Mouse (Mus musculus) megakaryocyte, embryonic 14.5 days (primary cell): ENCODE results near the gene Zkscan17. TPM values are rescaled to one million over a fixed set of nuclear protein-coding genes. Genes with fewer than 3 reads are reported as not detected.
"Not testable (repeated sequence)": the region's sequence is repeated elsewhere in the genome, so short reads cannot be mapped to it uniquely, and the experiment has no call there.

ENCODE experiments used
- H3K27me3 ChIP-seq: replicated peaks from 2 replicates; pipeline ENCODE3; 2012; ENCODE audit warnings: inconsistent platforms
- H3K36me3 ChIP-seq: replicated peaks from 2 replicates; pipeline ENCODE3; 2012; ENCODE audit warnings: low read length, inconsistent platforms, mixed read lengths
- H3K4me1 ChIP-seq: 2 replicates; pipeline ENCODE4 v1.6.1; 2012; ENCODE audit warnings: inconsistent platforms
- H3K4me3 ChIP-seq: replicated peaks from 2 replicates; pipeline ENCODE3; 2012; ENCODE audit warnings: moderate library complexity, mild to moderate bottlenecking, inconsistent platforms
- H3K9me3 ChIP-seq: 2 replicates; pipeline ENCODE4 v1.6.1; 2012; ENCODE audit warnings: inconsistent platforms
- FLI1 ChIP-seq: IDR thresholded peaks from 2 replicates; pipeline ENCODE4 v1.6.1; 2012; ENCODE audit warnings: low read length, inconsistent platforms, mixed read lengths
- GATA1 ChIP-seq: IDR thresholded peaks from 3 replicates; pipeline ENCODE4 v1.6.1; 2012; ENCODE audit warnings: mixed read lengths, low read length, inconsistent platforms, borderline replicate concordance
- polyA plus RNA-seq: library from polyadenylated mRNA; stranded (reverse); fragments of >175 nt; gene quantifications from 2 replicates; pipeline ENCODE4 v1.2.3, GENCODE M21; 2012; ENCODE audit warnings: low replicate concordance; ENCODE audit not compliant: insufficient read depth

Gene Zkscan17
- polyA plus RNA-seq, result 13.6 and 19.8 TPM in 2 replicates

DNA sequence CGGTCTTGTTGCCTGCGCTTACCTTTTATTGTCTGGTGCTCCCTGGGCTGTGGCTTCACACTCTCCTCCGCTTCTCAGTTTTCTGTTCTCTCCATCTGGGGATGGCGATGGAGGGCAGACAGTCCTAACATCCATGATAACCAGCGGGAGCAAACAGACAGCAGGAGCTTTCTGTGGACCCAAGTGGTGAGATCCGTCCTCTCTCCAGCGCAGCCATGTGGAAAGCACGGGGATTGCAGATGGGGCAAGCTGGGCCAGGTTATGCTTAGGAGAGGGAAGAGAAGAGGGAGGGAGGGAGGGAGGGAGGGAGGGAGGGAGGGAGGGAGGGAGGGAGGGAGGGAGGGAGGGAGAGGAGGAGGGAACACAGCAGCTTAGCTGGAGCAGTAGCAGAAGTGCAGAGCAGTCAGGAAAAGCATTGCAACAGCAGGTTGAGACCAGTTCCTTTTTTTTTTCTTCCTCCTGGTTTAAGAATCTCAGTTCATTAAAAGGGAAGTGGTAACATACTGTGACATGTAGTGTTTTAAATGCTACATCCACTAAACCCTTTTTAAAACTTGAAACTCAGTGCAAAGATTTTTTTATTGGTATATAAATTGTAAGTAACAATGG lies at the start of gene Zkscan17:
Zkscan17 (minus strand) TSS at position 280 of the 609 bp plus-strand sequence.
- TF ChIP-seq FLI1 (no peak), GATA1 (no peak)
- peaks cover 57% of the 10 kb centered on the region for H3K27me3 ChIP-seq
- H3K36me3 ChIP-seq, result no peaks in the 10 kb centered on the region
- no peak within 1 kb of the TSS for H3K4me3 ChIP-seq
- peaks cover 21% of the 10 kb centered on the region for H3K9me3 ChIP-seq
- H3K4me1 ChIP-seq, result peaks cover 6% of the 10 kb centered on the region

GRCm38 (mm10) chr11:59576135-59576534 lies 49.6 kb upstream of the Zkscan17 start, which contains the start of gene Olfr222:
Olfr222 (minus strand) TSS chr11:59576235.
- peaks cover 53% of the 10 kb centered on the region for H3K27me3 ChIP-seq
- not testable (repeated sequence) for H3K4me3 ChIP-seq, H3K36me3 ChIP-seq, H3K9me3 ChIP-seq, H3K4me1 ChIP-seq

- Histone ChIP-seq H3K36me3 (no peaks in the 10 kb centered on the region), H3K9me3 (no peaks in the 10 kb centered on the region), H3K4me3 (no peak overlapping the region), H3K4me1 (no peaks in the 10 kb centered on the region; the same call in 1 of the 2 replicates), H3K27me3 (peaks cover 57% of the 10 kb centered on the region)
- no peak for TF ChIP-seq FLI1
- no peak for TF ChIP-seq GATA1
Measured at GRCm38 (mm10) chr11:59575726-59576125, 49.2 kb upstream of the Zkscan17 start.

- TF ChIP-seq FLI1, result no peak
- TF ChIP-seq GATA1, result no peak
- H3K27me3 ChIP-seq, result peaks cover 59% of the 10 kb centered on the region
- no peaks in the 10 kb centered on the region for H3K36me3 ChIP-seq
Measured at GRCm38 (mm10) chr11:59569306-59569705, 42.8 kb upstream of the Zkscan17 start.

DNA sequence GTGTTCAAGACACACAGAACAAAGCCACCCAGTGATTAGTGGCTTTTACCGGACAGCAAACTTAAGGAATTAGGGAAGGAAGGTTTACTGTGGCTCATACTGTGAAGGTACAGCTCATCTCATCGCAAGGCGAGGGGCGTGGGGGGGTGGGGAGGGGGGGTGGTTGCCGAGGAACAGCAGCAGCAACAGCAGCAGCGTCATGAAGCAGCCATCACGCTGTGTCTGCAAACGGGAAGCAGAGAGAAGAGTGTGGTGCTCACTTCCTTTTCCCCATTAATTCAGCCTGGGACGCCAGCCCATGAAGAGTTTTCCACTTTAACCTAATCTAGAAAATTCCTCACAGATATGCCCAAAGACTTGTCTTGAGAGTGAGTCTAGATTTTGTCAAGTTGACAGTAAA lies 36.3 kb upstream of the Zkscan17 start:
- TF ChIP-seq GATA1, result no peak
- TF ChIP-seq FLI1, result no peak
- no peaks in the 10 kb centered on the region for H3K36me3 ChIP-seq
- no peak overlapping the region for H3K4me3 ChIP-seq

More at GRCm38 (mm10) chr11:59569306-59569705, 42.8 kb upstream of the Zkscan17 start:
- Histone ChIP-seq H3K4me1 (no peaks in the 10 kb centered on the region; the same call in 1 of the 2 replicates), H3K9me3 (no peaks in the 10 kb centered on the region), H3K4me3 (no peak overlapping the region)

GRCm38 (mm10) chr11:59562336-59562735 lies 35.8 kb upstream of the Zkscan17 start:
- Histone ChIP-seq H3K27me3 (peaks cover 29% of the 10 kb centered on the region), H3K4me1 (no peaks in the 10 kb centered on the region), H3K4me3 (no peak overlapping the region), H3K9me3 (no peaks in the 10 kb centered on the region), H3K36me3 (no peaks in the 10 kb centered on the region)
- TF ChIP-seq FLI1, result no peak
- TF ChIP-seq GATA1, result no peak

More for the DNA sequence above, 36.3 kb upstream of the Zkscan17 start:
- Histone ChIP-seq H3K27me3 (peaks cover 29% of the 10 kb centered on the region), H3K4me1 (no peaks in the 10 kb centered on the region), H3K9me3 (no peaks in the 10 kb centered on the region)

GRCm38 (mm10) chr11:59560906-59561305 lies 34.4 kb upstream of the Zkscan17 start:
- no peaks in the 10 kb centered on the region for H3K9me3 ChIP-seq
- no peak overlapping the region for H3K4me3 ChIP-seq
- H3K27me3 ChIP-seq, result peaks cover 26% of the 10 kb centered on the region
- no peaks in the 10 kb centered on the region for H3K36me3 ChIP-seq
- no peak for TF ChIP-seq GATA1
- no peaks in the 10 kb centered on the region for H3K4me1 ChIP-seq

GRCm38 (mm10) chr11:59554535-59554934 lies 28.0 kb upstream of the Zkscan17 start:
- peaks cover 10% of the 10 kb centered on the region for H3K4me1 ChIP-seq
- TF ChIP-seq FLI1 (no peak), GATA1 (no peak)
- H3K4me3 ChIP-seq, result no peak overlapping the region

GRCm38 (mm10) chr11:59554127-59554526 lies 27.6 kb upstream of the Zkscan17 start:
- no peak overlapping the region for H3K4me3 ChIP-seq
- peaks cover 45% of the 10 kb centered on the region for H3K27me3 ChIP-seq
- H3K4me1 ChIP-seq, result peaks cover 10% of the 10 kb centered on the region
- TF ChIP-seq GATA1, result no peak
- TF ChIP-seq FLI1, result no peak
- no peaks in the 10 kb centered on the region for H3K36me3 ChIP-seq
- no peaks in the 10 kb centered on the region for H3K9me3 ChIP-seq

More at GRCm38 (mm10) chr11:59554535-59554934, 28.0 kb upstream of the Zkscan17 start:
- Histone ChIP-seq H3K9me3 (no peaks in the 10 kb centered on the region), H3K27me3 (peaks cover 43% of the 10 kb centered on the region), H3K36me3 (no peaks in the 10 kb centered on the region)

DNA sequence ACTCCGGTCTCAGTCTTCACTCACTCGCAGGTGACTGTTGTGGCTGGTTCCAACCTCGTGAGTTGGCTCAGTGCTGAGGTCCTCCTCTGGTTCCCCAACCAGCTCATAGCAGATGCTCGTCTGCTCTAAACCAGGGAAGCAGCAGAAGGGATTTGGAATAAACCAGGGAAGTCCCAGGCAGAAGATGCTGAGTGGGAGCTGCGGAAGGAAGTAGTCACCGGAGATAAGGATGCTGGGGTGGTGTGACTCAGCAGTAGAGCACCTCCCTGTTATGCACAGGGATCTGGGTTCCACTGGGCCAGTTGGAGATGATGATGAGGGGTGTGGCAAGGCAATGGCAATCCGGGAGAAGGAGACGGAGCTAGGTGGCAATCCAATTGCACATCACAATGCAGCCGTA lies 17.5 kb upstream of the Zkscan17 start:
- peak overlapping the region; percentile 39 for H3K4me3 ChIP-seq
- H3K4me1 ChIP-seq, result peaks cover 30% of the 10 kb centered on the region
- H3K27me3 ChIP-seq, result peaks cover 71% of the 10 kb centered on the region
- H3K9me3 ChIP-seq, result peaks cover 5% of the 10 kb centered on the region
- TF ChIP-seq GATA1, result no peak
- TF ChIP-seq FLI1, result no peak
- H3K36me3 ChIP-seq, result peaks cover 5% of the 10 kb centered on the region

GRCm38 (mm10) chr11:59543376-59543775 lies 16.8 kb upstream of the Zkscan17 start:
- H3K36me3 ChIP-seq, result peaks cover 4% of the 10 kb centered on the region
- TF ChIP-seq GATA1 (no peak), FLI1 (no peak)
- H3K27me3 ChIP-seq, result peaks cover 67% of the 10 kb centered on the region
- peaks cover 33% of the 10 kb centered on the region for H3K4me1 ChIP-seq
- H3K9me3 ChIP-seq, result peaks cover 5% of the 10 kb centered on the region
- H3K4me3 ChIP-seq, result no peak overlapping the region
